Mouse (Mus musculus): ENCODE measurements at regions not wholly inside any gene's neighbourhood (a gene's known extent, or its start where the extent isn't known, plus 50 kb on each side); places are given as distances from the start of the nearest gene placed in this dataset.

DNA sequence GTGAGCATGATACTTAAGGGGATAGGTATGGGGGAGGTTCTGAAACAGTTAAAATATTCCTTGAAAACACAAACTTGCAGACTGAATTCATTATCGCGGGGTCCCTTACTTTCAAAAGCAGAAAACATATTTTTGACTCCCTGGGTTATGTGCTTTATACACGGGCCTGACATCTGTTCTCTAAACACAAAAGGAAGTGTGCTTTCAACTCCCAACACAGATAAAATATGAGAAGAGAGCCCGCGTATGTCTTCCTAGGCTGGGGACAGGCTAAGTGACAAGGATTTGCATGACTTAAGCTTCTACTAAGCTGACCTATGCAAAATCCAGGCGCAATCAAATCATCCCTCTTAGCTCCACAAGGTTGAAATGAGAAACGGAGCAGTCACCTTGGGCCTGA, 65.5 kb upstream of the Jarid2 start:
- no peak for TF ChIP-seq CTCF (IDR thresholded peaks at IDR 0.05; ENCODE audit: low read depth)
- no peak for TF ChIP-seq EP300 (IDR thresholded peaks at IDR 0.05; ENCODE audit: low read depth)
